Mouse (Mus musculus) macrophage (primary cell): ENCODE data around the gene Rpl27. TPM values are rescaled to one million over a fixed set of nuclear protein-coding genes. Genes with fewer than 3 reads are reported as not detected.

Source experiments
- H3K27ac ChIP-seq: fragments of 350-480 bp; formaldehyde crosslinking; 2 replicates; pipeline ENCODE4 v1.9.0; 2021
- H3K36me3 ChIP-seq: fragments of 350-480 bp; formaldehyde crosslinking; 2 replicates; pipeline ENCODE4 v1.9.0; 2021; ENCODE audit errors: inconsistent target
- H3K4me3 ChIP-seq: fragments of 350-480 bp; formaldehyde crosslinking; 2 replicates; pipeline ENCODE4 v1.9.0; 2021; ENCODE audit errors: inconsistent target
- H3K79me2 ChIP-seq: fragments of 350-480 bp; formaldehyde crosslinking; 2 replicates; pipeline ENCODE4 v1.9.0; 2021; ENCODE audit errors: inconsistent target
- WGBS: methylation state at CpG from one replicate; pipeline ENCODE4 v1.1.7; 2026; ENCODE audit warnings: inconsistent platforms; ENCODE audit not compliant: missing documents; 5-methylcytosine and 5-hydroxymethylcytosine counted together
- polyA plus RNA-seq: library from polyadenylated mRNA; stranded (reverse); fragments of 250-400 nt; gene quantifications from 3 replicates; pipeline ENCODE4 v1.2.4, GENCODE M21; 2018; ENCODE audit warnings: inconsistent platforms
- total RNA-seq, 78 experiments: library from RNA; depleted of rRNA; stranded (reverse); fragments of 250-400 nt; gene quantifications; 1 replicate in 9 of 78; 2 replicates in 24 of 78; 3 replicates in 43 of 78; 4 replicates in 2 of 78; pipeline ENCODE4 v1.2.4; 2018; ENCODE audit warnings: inconsistent platforms in 56 of 78

The Rpl27 gene
- total RNA-seq (2018; cell fraction: chromatin; rRNA removed): 100 to 1,000 TPM in 1 of 26 experiments, 10 to 100 TPM in 25; 21.3 to 127 (median 50.7) TPM
- total RNA-seq (2018; cell fraction: cytosol; rRNA removed): 100 to 1,000 TPM; 140 to 387 (median 255) TPM
- total RNA-seq (2018; cell fraction: nucleus; rRNA removed): 10 to 100 TPM; 22.2 to 87.3 (median 49.7) TPM
- polyA plus RNA-seq: 158 to 680 TPM (median 569 TPM) in 3 replicates

DNA sequence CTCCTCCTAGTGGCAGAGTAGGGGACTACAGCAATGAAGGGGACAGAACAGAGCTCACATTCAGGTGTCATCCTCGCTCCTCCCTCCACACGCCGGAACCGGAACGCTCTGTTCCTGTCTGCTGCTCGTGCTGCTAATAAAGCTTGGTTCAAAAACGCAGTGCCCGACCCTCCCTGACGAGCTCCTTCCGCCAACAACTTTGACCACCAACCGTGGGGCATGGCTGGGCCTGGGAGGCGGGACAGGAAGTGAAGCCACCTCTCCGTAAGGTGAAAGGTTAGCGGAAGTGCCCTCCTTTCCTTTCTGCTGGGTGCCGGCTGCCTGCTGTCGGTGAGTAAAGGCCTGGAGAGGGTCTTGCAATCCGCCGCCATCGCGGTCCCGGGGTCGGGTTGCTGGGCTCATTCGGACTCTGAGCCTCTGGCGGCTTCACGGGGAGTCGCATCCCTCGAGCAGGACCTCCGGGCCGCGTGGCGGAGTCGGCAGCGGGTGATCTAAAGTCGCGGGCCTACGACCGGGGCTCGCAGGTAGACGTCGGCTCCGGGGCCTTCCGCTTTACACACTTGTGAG is at the start of gene Rpl27:
TSS of gene Rpl27 (plus strand) at position 172 of the 567 bp plus-strand sequence.
- Histone ChIP-seq H3K4me3 (peak within 1 kb of the TSS; percentile 95), H3K27ac (peak within 1 kb of the TSS; percentile 43), H3K79me2 (peaks cover 27% of the 10 kb centered on the region), H3K36me3 (peaks cover 18% of the 10 kb centered on the region; the same call in 1 of the 2 replicates)
- under 1% methylated on average over 42 of the region's 42 CpGs for WGBS

DNA sequence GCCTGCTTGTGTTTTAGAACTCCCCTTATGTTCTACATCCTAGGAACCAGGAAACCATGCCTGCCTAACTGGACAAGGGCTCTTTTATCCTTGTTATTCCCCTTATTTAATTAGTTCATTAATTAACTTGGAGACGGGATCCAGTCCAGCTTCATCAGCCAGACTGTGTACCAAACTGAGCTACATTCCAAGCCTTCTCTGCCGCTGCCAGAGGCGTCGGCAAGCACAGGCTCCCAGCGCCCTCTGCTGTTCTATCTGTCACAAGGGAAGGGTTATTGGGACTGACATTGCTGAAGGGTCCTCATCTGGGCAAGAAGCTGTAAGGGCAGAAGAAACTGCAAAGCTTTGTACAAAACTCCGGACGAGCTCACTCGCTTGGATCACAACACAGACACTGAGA is 47.0 kb upstream of the Rpl27 start:
- 5% methylated on average over 8 of the region's 8 CpGs for WGBS
- H3K36me3 ChIP-seq: no peaks in the 10 kb centered on the region
- no peak overlapping the region for H3K27ac ChIP-seq
- no peak overlapping the region for H3K4me3 ChIP-seq
- H3K79me2 ChIP-seq: no peaks in the 10 kb centered on the region

DNA sequence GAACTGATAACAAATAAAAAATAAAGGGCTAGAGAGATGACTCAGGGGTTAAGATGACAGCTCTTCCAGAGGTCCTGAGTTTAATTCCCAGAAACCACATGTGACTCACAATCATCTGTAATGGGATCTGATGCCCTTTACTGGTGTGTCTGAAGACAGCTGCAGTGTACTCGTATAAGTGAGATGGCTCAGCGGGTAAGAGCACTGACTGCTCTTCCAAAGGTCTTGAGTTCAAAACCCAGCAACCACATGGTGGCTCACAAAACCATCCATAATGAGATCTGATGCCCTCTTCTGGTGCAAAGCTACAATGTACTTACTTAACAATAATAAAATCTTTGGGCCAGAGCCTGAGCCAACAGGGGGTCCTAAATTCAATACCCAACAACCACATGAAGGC is 26.8 kb upstream of the Rpl27 start:
- 100% methylated on average over 2 of the region's 2 CpGs for WGBS
- Histone ChIP-seq H3K36me3 (0 out of 2 replicates have a peak, but pooled peaks cover 15% of the 10 kb centered on the region), H3K4me3 (no peak overlapping the region), H3K79me2 (no peaks in the 10 kb centered on the region; the same call in 1 of the 2 replicates), H3K27ac (no peak overlapping the region)

DNA sequence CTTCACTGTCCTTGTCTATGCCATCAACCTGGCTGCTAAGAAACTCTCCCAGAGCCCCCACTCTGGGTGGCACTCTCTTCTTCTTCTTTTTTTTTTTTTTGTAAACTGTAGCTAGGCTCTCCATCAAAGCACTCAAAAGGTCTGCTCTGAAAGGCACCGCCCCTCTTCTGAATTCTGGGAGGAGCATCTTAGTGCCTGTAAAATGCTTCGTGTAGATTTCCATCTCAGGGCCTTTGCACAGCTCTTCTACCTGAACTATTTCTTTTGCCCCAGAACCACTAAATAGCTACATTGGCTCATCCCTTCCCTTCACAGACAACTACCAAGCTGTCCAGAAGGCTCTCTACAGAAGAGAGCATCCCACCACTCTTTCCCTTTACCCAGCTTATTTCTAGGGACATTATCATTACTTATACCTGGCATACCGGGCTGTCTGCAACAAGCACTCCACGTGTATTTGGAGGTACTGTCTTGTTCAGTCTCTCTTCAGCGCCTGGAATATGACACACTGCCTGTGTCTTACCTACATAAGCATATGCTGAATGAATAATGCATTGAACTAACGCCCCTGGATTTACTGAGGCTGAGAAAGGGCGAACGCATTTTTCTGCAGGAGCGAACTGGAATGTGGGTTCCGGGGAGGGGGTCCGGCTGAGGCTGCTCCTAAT is 25.5 kb upstream of the Rpl27 start:
- Histone ChIP-seq H3K79me2 (no peaks in the 10 kb centered on the region; the same call in 1 of the 2 replicates), H3K27ac (peak overlapping the region; percentile 21; the same call in 1 of the 2 replicates), H3K4me3 (peak overlapping the region; percentile 78), H3K36me3 (0 out of 2 replicates have a peak, but pooled peaks cover 7% of the 10 kb centered on the region)
- 3% methylated on average over 11 of the region's 11 CpGs for WGBS

DNA sequence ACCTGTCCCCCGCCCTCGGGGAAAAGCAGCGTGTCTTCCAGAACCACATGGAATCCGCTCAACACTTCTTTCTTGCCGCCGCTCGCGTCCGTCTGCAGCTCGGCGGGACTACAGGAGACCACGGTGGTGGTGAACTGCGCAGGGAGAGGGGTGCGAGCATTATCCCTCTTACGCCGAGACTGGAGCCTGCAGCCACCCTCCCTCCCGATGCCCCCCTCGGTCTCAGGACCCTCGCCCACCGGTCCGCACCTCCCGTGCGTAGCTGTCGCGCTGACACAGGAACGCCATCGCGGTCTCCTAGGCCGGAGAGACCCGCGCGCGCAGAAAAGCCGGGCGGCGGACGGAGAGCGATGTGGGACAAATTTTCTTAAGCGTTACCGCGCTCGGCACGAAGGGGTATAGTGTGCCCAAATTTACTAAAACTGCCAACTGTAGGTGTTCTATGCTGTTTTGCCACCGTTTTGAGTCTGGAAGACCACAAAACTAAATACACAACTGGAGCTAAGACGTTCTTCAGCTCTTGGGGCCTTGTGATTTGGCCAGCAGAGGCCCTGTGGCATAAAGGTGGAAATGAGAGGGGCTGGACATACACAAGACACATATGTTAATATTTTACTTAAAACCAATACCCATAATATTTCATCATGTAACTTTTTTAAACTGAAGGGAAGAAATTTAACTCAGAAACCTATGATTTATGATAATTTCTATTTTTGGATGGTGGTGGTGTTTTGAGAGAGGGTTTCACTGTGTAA is 24.8 kb upstream of the Rpl27 start, which contains the start of gene Aarsd1:
TSS of gene Aarsd1 (minus strand) at position 515 of the 755 bp plus-strand sequence.
- Histone ChIP-seq H3K36me3 (0 out of 2 replicates have a peak, but pooled peaks cover under 1% of the 10 kb centered on the region), H3K27ac (peak within 1 kb of the TSS; percentile 21; the same call in 1 of the 2 replicates), H3K4me3 (peak within 1 kb of the TSS; percentile 78), H3K79me2 (no peaks in the 10 kb centered on the region; the same call in 1 of the 2 replicates)
- 2% methylated on average over 39 of the region's 45 CpGs for WGBS

DNA sequence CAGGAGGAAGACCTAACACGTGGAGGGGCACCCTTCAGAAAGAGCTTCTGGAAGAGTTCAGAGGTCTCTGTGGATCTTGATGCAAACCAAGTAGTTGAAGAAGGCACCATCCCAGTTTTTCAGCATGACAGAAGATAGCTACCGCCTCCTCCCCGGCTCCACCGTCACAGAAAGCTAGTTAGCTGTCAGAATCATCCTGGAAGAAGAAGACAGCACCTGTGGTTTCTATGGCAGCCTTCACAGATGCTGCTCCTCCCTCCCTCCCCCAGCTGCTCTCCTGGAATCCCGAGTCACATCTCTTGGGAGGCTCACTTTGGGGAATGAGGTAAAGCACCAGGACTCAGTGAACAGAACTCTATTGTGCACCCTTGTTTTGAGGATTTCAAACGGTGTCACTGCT is 23.1 kb upstream of the Rpl27 start:
- no peaks in the 10 kb centered on the region for H3K36me3 ChIP-seq
- H3K27ac ChIP-seq: no peak overlapping the region
- 86% methylated on average over 6 of the region's 6 CpGs for WGBS

DNA sequence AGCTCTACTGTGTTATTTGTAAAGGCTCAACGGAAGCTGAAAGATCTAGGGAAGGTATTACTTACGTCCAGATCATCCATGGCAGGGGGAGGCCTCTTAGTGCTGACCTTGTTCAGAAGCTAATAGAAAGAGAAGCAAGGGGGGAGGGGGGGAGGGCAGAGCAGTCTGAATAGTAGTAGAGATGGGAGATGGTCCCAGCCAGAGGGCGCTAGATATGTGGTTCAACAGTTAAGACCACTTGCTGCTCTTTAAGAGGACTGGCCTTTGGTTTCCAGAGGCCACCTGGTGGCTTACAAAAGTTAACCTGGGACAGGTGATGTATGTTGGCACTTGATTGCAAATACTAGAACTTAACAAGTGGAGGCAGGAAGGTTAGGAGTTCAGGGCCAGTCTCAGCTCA is 22.5 kb upstream of the Rpl27 start:
- WGBS: 88% methylated on average over 3 of the region's 3 CpGs
- Histone ChIP-seq H3K27ac (no peak overlapping the region), H3K79me2 (no peaks in the 10 kb centered on the region; the same call in 1 of the 2 replicates), H3K36me3 (no peaks in the 10 kb centered on the region), H3K4me3 (no peak overlapping the region)

More for the DNA sequence above, 23.1 kb upstream of the Rpl27 start:
- H3K79me2 ChIP-seq: no peaks in the 10 kb centered on the region; the same call in 1 of the 2 replicates
- H3K4me3 ChIP-seq: no peak overlapping the region

DNA sequence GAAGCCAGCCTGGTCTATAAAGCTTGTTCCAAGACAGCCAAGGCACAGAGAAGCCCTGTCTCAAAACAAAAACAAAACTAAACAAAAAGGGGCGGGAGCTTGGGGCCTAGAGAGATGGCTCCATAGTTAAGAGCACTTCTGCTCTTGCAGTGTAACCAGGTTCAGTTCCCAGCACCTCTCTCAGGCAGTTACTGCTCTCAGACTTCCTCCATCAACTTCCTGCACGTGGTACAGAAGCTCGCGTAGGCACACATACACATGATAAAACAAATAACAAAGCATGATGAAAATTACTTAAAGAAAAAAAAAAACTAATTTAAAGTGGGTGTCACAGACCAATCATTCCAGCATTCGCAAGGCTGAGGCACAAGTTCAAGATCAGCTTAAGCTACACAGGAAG is 21.9 kb upstream of the Rpl27 start:
- WGBS: 97% methylated on average over 3 of the region's 5 CpGs
- Histone ChIP-seq H3K79me2 (no peaks in the 10 kb centered on the region; the same call in 1 of the 2 replicates), H3K36me3 (no peaks in the 10 kb centered on the region), H3K27ac (no peak overlapping the region), H3K4me3 (no peak overlapping the region)

DNA sequence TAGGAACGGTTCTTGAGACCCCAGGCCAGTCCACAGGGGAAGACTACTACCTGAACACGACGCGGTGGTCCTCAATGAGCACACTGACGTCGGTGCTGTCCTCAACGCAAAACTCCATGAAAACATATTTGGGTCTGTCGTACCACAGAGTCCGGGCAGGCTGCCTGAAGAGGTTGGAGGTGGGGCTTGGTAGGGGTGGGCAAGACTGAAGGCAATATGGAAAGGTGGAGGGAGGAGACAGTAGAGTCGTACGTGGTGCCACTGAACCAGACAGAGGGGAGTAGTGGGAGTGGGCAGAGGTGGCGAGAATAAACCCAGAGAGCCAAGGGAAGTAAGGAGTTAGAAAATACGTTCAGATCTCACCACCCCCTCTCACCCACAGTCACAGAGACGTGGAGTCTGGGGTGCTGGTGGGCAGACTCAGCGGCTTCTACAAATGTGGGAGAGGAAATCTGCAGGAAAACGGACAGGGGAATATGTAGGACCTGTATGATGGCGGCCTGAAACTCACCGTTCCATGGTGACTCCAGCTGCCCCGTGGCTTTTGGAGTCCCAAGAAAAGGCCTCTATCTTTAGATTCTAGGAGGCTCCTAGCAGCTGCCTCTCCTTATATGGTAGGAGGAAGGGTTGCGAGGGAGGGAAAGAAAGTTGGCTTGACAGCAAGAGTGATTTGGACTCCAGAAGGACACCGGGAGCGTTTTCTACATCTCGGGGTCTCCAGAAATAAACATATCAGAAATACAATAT is 17.8 kb upstream of the Rpl27 start, which contains the start of gene Gm27029:
TSS of gene Gm27029 (minus strand) at position 692 of the 747 bp plus-strand sequence.
- H3K79me2 ChIP-seq: peaks cover 34% of the 10 kb centered on the region
- H3K4me3 ChIP-seq: peak within 1 kb of the TSS; percentile 64
- peak within 1 kb of the TSS; percentile 65 for H3K27ac ChIP-seq
- 9% methylated on average over 23 of the region's 23 CpGs for whole genome bisulfite sequencing
- H3K36me3 ChIP-seq: peaks cover 3% of the 10 kb centered on the region; the same call in 1 of the 2 replicates

DNA sequence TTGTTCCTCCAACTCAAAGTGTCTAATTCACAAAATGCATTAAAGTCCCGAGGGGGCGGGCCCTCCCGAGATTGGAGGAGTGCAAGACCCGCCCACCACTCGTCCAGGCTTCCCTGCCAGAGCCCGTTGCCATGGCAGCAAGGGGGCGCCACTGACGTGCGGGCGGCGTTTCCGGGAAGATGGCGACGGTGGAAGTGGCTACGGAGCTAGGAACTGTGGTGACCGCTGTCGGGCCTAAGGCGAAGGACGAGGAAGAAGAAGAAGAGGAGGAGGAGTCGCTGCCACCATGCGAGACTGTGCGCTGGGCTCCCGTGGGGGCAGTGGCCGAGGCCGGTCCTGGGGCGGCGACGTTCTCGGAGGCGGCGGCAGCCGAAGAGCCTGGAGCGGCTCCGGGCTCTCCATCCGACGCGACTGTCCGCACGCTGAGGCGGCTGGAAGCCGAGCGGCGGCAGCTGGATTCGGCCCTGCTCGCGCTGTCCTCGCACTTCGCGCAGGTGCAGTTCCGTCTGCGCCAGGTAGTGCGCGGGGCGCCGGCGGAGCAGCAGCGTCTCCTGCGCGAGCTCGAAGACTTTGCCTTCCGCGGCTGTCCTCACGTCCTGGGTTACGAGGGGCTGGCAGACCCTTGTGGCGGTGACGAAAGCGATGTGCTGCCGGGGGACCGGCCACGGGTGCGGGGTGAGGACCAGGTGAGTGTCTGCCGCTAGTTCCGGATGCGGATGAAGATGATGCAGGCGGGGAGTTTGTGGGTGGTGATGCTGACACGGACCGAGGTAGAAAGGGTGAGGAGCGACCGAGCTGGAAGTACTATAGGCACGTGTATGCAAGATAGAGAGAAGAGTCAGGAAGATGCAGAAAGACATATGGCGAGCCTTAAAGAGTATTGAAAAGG is 16.9 kb upstream of the Rpl27 start, which contains the start of the genes Rundc1 and Ptges3l:
TSS of gene Rundc1 (plus strand) at position 161 of the 889 bp plus-strand sequence.
TSS of gene Ptges3l (minus strand) at position 409 of the 889 bp plus-strand sequence.
- WGBS: under 1% methylated on average over 79 of the region's 81 CpGs
- peaks cover 12% of the 10 kb centered on the region for H3K36me3 ChIP-seq
- peak within 1 kb of the TSS; percentile 65 for H3K27ac ChIP-seq
- H3K79me2 ChIP-seq: peaks cover 34% of the 10 kb centered on the region
- H3K4me3 ChIP-seq: peak within 1 kb of the TSS; percentile 64

DNA sequence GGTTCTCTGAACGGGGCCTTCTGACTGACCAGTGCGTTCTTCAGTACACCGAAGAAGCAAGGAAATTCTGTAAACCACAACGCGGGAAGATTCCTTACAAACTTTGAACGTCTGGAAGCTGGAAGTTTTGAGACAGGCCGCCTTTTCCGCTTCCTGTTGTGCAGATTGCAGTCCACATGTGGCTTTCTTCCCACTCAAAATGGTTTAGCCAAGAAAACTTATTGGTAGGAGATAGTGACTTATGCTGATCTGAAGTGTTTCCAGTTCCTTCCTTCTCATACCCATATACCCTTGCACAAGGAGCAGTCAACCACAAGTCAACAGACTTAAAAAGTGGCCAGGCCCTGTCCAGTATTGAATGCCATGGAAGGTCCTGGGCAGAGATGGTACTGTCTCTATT is 15.9 kb upstream of the Rpl27 start:
- H3K79me2 ChIP-seq: peaks cover 34% of the 10 kb centered on the region
- WGBS: 55% methylated on average over 8 of the region's 8 CpGs
- H3K36me3 ChIP-seq: peaks cover 22% of the 10 kb centered on the region
- peak overlapping the region; percentile 64; the same call in 1 of the 2 replicates for H3K4me3 ChIP-seq
- H3K27ac ChIP-seq: no peak overlapping the region

DNA sequence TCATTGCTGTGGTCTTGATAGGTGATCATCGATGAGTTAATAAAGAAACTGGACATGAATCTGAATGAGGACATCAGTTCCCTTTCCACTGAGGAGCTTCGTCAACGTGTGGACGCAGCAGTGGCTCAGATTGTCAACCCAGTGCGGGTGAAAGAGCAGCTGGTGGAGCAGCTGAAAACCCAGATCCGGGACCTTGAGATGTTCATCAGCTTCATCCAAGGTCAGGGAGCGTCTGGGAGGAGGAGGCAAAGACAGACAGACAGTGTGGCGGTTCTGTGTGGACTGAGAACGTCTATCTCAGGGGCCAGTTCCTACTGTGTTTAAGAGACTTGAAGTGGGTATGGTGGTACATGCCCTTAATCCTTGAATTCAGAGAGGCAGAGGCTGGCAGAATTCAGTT is 10.8 kb upstream of the Rpl27 start:
- H3K36me3 ChIP-seq: peaks cover 53% of the 10 kb centered on the region
- H3K27ac ChIP-seq: no peak overlapping the region
- H3K79me2 ChIP-seq: peaks cover 24% of the 10 kb centered on the region; the same call in 1 of the 2 replicates
- WGBS: 98% methylated on average over 9 of the region's 9 CpGs
- no peak overlapping the region for H3K4me3 ChIP-seq

DNA sequence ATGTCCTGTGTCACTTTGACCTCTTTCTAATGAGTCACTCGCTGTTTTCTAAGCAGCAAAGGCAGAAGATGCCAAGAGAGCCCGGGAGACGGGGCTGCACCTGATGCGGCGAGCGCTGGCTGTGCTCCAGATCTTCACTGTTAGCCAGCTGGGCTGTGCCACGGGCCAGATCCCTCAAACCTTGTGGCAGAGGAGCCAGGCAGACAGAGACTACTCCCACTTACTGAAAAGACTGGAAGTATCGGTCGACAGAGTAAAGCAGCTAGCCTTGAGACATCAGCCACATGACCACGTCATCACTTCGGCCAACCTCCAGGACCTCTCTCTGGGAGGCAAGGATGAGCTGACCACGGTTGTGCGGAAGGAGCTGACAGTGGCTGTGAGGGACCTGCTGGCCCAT is 8.7 kb upstream of the Rpl27 start:
- 96% methylated on average over 13 of the region's 13 CpGs for WGBS
- Histone ChIP-seq H3K79me2 (peaks cover 4% of the 10 kb centered on the region; the same call in 1 of the 2 replicates), H3K36me3 (peaks cover 53% of the 10 kb centered on the region), H3K27ac (no peak overlapping the region), H3K4me3 (no peak overlapping the region)
